Mouse (Mus musculus): ENCODE measurements around the gene Fbxl17. TPM values are rescaled to one million over a fixed set of nuclear protein-coding genes. Genes with fewer than 3 reads are reported as not detected.

Gene Fbxl17
- polyA plus RNA-seq, 1 experiment from 2014 or later: 9.8 TPM

- peak; percentile 74 for ATAC-seq (ENCODE audit: low FRiP score, low read depth)
- Histone ChIP-seq H3K27ac (no peak overlapping the region), H3K4me3 (no peak overlapping the region), H3K4me2 (replicated peaks) (peak overlapping the region; percentile 23; the same call in 1 of the 2 replicates), H3K9ac (no peak overlapping the region), H3K27me3 (replicated peaks) (no peaks in the 10 kb centered on the region; the same call in 1 of the 2 replicates), H3K36me3 (no peaks in the 10 kb centered on the region), H3K9me3 (no peaks in the 10 kb centered on the region), H3K4me1 (peaks cover 12% of the 10 kb centered on the region; the same call in 1 of the 2 replicates)
- 33% methylated on average over 10 of the region's 10 CpGs for WGBS
Observed at GRCm38 (mm10) chr17:63184844-63185504, 314.8 kb downstream of the Fbxl17 start.

GRCm38 (mm10) chr17:63183431-63183830 is 316.4 kb downstream of the Fbxl17 start:
- Histone ChIP-seq H3K4me1 (peaks cover 12% of the 10 kb centered on the region; the same call in 1 of the 2 replicates), H3K36me3 (no peaks in the 10 kb centered on the region), H3K9ac (no peak overlapping the region), H3K4me2 (replicated peaks) (no peak overlapping the region), H3K4me3 (no peak overlapping the region), H3K27me3 (replicated peaks) (no peaks in the 10 kb centered on the region; the same call in 1 of the 2 replicates), H3K27ac (no peak overlapping the region), H3K9me3 (no peaks in the 10 kb centered on the region)
- no peak for ATAC-seq (ENCODE audit: low FRiP score, low read depth)
- 34% methylated on average over 3 of the region's 3 CpGs for WGBS

GRCm38 (mm10) chr17:63181661-63182060 is 318.2 kb downstream of the Fbxl17 start:
- Histone ChIP-seq H3K4me1 (peaks cover 12% of the 10 kb centered on the region; the same call in 1 of the 2 replicates), H3K36me3 (no peaks in the 10 kb centered on the region), H3K27ac (no peak overlapping the region), H3K4me2 (replicated peaks) (no peak overlapping the region), H3K27me3 (replicated peaks) (no peaks in the 10 kb centered on the region; the same call in 1 of the 2 replicates), H3K9ac (no peak overlapping the region), H3K9me3 (no peaks in the 10 kb centered on the region), H3K4me3 (no peak overlapping the region)
- 90% methylated on average over 5 of the region's 5 CpGs for WGBS
- ATAC-seq (ENCODE audit: low FRiP score, low read depth): no peak

- no peak for ATAC-seq (ENCODE audit: low FRiP score, low read depth)
- 78% methylated on average over 3 of the region's 3 CpGs for WGBS
- Histone ChIP-seq H3K4me3 (no peak overlapping the region), H3K27ac (no peak overlapping the region), H3K4me1 (peaks cover 6% of the 10 kb centered on the region), H3K4me2 (replicated peaks) (no peak overlapping the region), H3K9me3 (no peaks in the 10 kb centered on the region), H3K27me3 (replicated peaks) (no peaks in the 10 kb centered on the region), H3K36me3 (no peaks in the 10 kb centered on the region), H3K9ac (no peak overlapping the region)
Observed at GRCm38 (mm10) chr17:63180042-63180441, 319.8 kb downstream of the Fbxl17 start.

- no peak for ATAC-seq (ENCODE audit: low FRiP score, low read depth)
- no peak overlapping the region for H3K27ac ChIP-seq
- H3K4me2 ChIP-seq (replicated peaks): no peak overlapping the region
- peaks cover 3% of the 10 kb centered on the region for H3K4me1 ChIP-seq
- H3K9ac ChIP-seq: no peak overlapping the region
- WGBS: 93% methylated on average over 2 of the region's 2 CpGs
- no peak overlapping the region for H3K4me3 ChIP-seq
- H3K36me3 ChIP-seq: no peaks in the 10 kb centered on the region
- no peaks in the 10 kb centered on the region for H3K27me3 ChIP-seq (replicated peaks)
- H3K9me3 ChIP-seq: no peaks in the 10 kb centered on the region
Observed at GRCm38 (mm10) chr17:63178331-63178730, 321.5 kb downstream of the Fbxl17 start.

GRCm38 (mm10) chr17:63176411-63176810 is 323.4 kb downstream of the Fbxl17 start:
- H3K9me3 ChIP-seq: no peaks in the 10 kb centered on the region
- no peak overlapping the region for H3K4me3 ChIP-seq
- H3K36me3 ChIP-seq: no peaks in the 10 kb centered on the region
- peaks cover 13% of the 10 kb centered on the region for H3K4me1 ChIP-seq
- no peaks in the 10 kb centered on the region for H3K27me3 ChIP-seq (replicated peaks)
- 46% methylated on average over 5 of the region's 5 CpGs for WGBS
- no peak overlapping the region for H3K4me2 ChIP-seq (replicated peaks)
- ATAC-seq (ENCODE audit: low FRiP score, low read depth): no peak
- H3K9ac ChIP-seq: no peak overlapping the region
- H3K27ac ChIP-seq: no peak overlapping the region

GRCm38 (mm10) chr17:63172697-63173096 is 327.1 kb downstream of the Fbxl17 start:
- ATAC-seq (ENCODE audit: low FRiP score, low read depth): peak; percentile 35; the same call in 1 of the 2 replicates
- Histone ChIP-seq H3K9me3 (no peaks in the 10 kb centered on the region), H3K4me3 (no peak overlapping the region), H3K4me2 (replicated peaks) (no peak overlapping the region), H3K27ac (no peak overlapping the region), H3K9ac (no peak overlapping the region), H3K27me3 (replicated peaks) (no peaks in the 10 kb centered on the region), H3K36me3 (no peaks in the 10 kb centered on the region), H3K4me1 (peaks cover 13% of the 10 kb centered on the region)
- 18% methylated on average over 1 of the region's 1 CpGs for WGBS

GRCm38 (mm10) chr17:63171890-63172491 is 327.8 kb downstream of the Fbxl17 start:
- peak; percentile 13; the same call in 1 of the 2 replicates for ATAC-seq (ENCODE audit: low FRiP score, low read depth)
- WGBS: 8% methylated on average over 5 of the region's 5 CpGs
- Histone ChIP-seq H3K27ac (no peak overlapping the region), H3K4me1 (peaks cover 13% of the 10 kb centered on the region), H3K9ac (no peak overlapping the region), H3K36me3 (no peaks in the 10 kb centered on the region), H3K4me2 (replicated peaks) (no peak overlapping the region), H3K9me3 (no peaks in the 10 kb centered on the region), H3K4me3 (no peak overlapping the region), H3K27me3 (replicated peaks) (no peaks in the 10 kb centered on the region)

GRCm38 (mm10) chr17:63171264-63171663 is 328.6 kb downstream of the Fbxl17 start:
- no peaks in the 10 kb centered on the region for H3K27me3 ChIP-seq (replicated peaks)
- 0 out of 2 replicates have a peak, but pooled peaks have one; percentile 45 for ATAC-seq (ENCODE audit: low FRiP score, low read depth)
- H3K27ac ChIP-seq: no peak overlapping the region
- no peak overlapping the region for H3K9ac ChIP-seq
- H3K4me1 ChIP-seq: peaks cover 12% of the 10 kb centered on the region
- WGBS: 18% methylated on average over 5 of the region's 5 CpGs
- H3K36me3 ChIP-seq: no peaks in the 10 kb centered on the region
- no peak overlapping the region for H3K4me2 ChIP-seq (replicated peaks)
- no peaks in the 10 kb centered on the region for H3K9me3 ChIP-seq
- H3K4me3 ChIP-seq: no peak overlapping the region

GRCm38 (mm10) chr17:63168019-63168788 is 331.6 kb downstream of the Fbxl17 start:
- no peak overlapping the region for H3K4me2 ChIP-seq (replicated peaks)
- no peak overlapping the region for H3K4me3 ChIP-seq
- no peak for ATAC-seq (ENCODE audit: low FRiP score, low read depth)
- H3K27me3 ChIP-seq (replicated peaks): no peaks in the 10 kb centered on the region
- no peak overlapping the region for H3K27ac ChIP-seq
- H3K4me1 ChIP-seq: peaks cover 10% of the 10 kb centered on the region; the same call in 1 of the 2 replicates
- 87% methylated on average over 5 of the region's 5 CpGs for WGBS
- no peaks in the 10 kb centered on the region for H3K36me3 ChIP-seq
- H3K9me3 ChIP-seq: no peaks in the 10 kb centered on the region
- no peak overlapping the region for H3K9ac ChIP-seq

- no peak for ATAC-seq (ENCODE audit: low FRiP score, low read depth)
- H3K27ac ChIP-seq: no peak overlapping the region
- no peak overlapping the region for H3K4me2 ChIP-seq (replicated peaks)
- H3K4me3 ChIP-seq: no peak overlapping the region
- no peaks in the 10 kb centered on the region for H3K36me3 ChIP-seq
- H3K4me1 ChIP-seq: peaks cover 6% of the 10 kb centered on the region; the same call in 1 of the 2 replicates
- 57% methylated on average over 3 of the region's 3 CpGs for WGBS
- H3K9me3 ChIP-seq: no peaks in the 10 kb centered on the region
- no peak overlapping the region for H3K9ac ChIP-seq
- no peaks in the 10 kb centered on the region for H3K27me3 ChIP-seq (replicated peaks)
Observed at GRCm38 (mm10) chr17:63167248-63167647, 332.6 kb downstream of the Fbxl17 start.

- Histone ChIP-seq H3K9me3 (no peaks in the 10 kb centered on the region), H3K4me1 (peaks cover under 1% of the 10 kb centered on the region; the same call in 1 of the 2 replicates), H3K9ac (no peak overlapping the region), H3K27me3 (replicated peaks) (no peaks in the 10 kb centered on the region), H3K27ac (no peak overlapping the region), H3K4me2 (replicated peaks) (no peak overlapping the region), H3K4me3 (no peak overlapping the region), H3K36me3 (no peaks in the 10 kb centered on the region)
- no peak for ATAC-seq (ENCODE audit: low FRiP score, low read depth)
- WGBS: 76% methylated on average over 3 of the region's 3 CpGs
Observed at GRCm38 (mm10) chr17:63166692-63167091, 333.1 kb downstream of the Fbxl17 start.
